Mouse (Mus musculus): ENCODE measurements around the gene Pgam2.

DNA sequence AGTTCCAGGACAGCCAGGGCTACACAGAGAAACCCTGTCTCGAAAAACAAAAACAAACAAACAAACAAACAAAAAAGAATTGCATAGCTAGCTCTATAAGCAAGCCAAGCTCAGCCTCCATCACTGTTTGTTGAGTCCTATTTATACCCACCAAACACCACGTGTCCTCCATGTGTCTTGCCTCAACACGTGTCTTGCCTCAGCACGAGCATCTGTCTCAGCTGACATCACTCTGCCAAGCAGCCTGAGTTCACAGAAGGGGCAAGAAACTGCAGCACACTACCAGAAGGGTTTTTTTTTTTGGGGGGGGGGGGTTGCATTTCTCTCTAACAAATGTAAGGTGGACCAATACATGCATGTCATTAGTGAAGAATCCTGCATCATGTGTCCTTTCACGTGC is 46.9 kb upstream of the Pgam2 start:
- TF ChIP-seq GATA1 (IDR thresholded peaks at IDR 0.05; ENCODE audit: borderline replicate concordance, low read length) (no peak), FLI1 (IDR thresholded peaks at IDR 0.05; ENCODE audit: low read length) (no peak)
